Mouse (Mus musculus): ENCODE results near the gene Sdk2. TPM values are rescaled to one million over a fixed set of nuclear protein-coding genes. Genes with fewer than 3 reads are reported as not detected.
A peak's percentile ranks its signal among the peaks of the same experiment; 100 is the strongest.

The Sdk2 gene
- polyA plus RNA-seq, 1 experiment from 2014 or later = 1.9 TPM

GRCm38 (mm10) chr11:113778733-113779679 lies 287.8 kb downstream of the Sdk2 start:
- Histone ChIP-seq H3K4me3 (peak overlapping the region; percentile 32), H3K36me3 (replicated peaks) (no peaks in the 10 kb centered on the region), H3K27ac (replicated peaks) (peak overlapping the region; percentile 83), H3K9me3 (no peaks in the 10 kb centered on the region), H3K4me1 (peaks cover 64% of the 10 kb centered on the region), H3K27me3 (replicated peaks; ENCODE audit: low read depth, poor library complexity, severe bottlenecking) (0 out of 2 replicates have a peak, but pooled peaks cover 3% of the 10 kb centered on the region)
- WGBS = 20% methylated on average over 20 of the region's 20 CpGs
- no peak for DNase-seq (ENCODE audit: low spot score)

- Histone ChIP-seq H3K27ac (replicated peaks) (peak overlapping the region; percentile 71), H3K4me1 (peaks cover 67% of the 10 kb centered on the region), H3K36me3 (replicated peaks) (no peaks in the 10 kb centered on the region), H3K27me3 (replicated peaks; ENCODE audit: low read depth, poor library complexity, severe bottlenecking) (0 out of 2 replicates have a peak, but pooled peaks cover 3% of the 10 kb centered on the region), H3K9me3 (no peaks in the 10 kb centered on the region), H3K4me3 (no peak overlapping the region)
- WGBS = 51% methylated on average over 8 of the region's 8 CpGs
- no peak for DNase-seq (ENCODE audit: low spot score)
These were observed 288.9 kb downstream of the Sdk2 start for GRCm38 (mm10) chr11:113777878-113778464.

- peaks cover 61% of the 10 kb centered on the region for H3K4me1 ChIP-seq
- 69% methylated on average over 14 of the region's 14 CpGs for WGBS
- H3K27ac ChIP-seq (replicated peaks) = peak overlapping the region; percentile 71
- 0 out of 2 replicates have a peak, but pooled peaks cover 3% of the 10 kb centered on the region for H3K27me3 ChIP-seq (replicated peaks; ENCODE audit: low read depth, poor library complexity, severe bottlenecking)
- no peak for DNase-seq (ENCODE audit: low spot score)
- no peaks in the 10 kb centered on the region for H3K36me3 ChIP-seq (replicated peaks)
- no peaks in the 10 kb centered on the region for H3K9me3 ChIP-seq
- no peak overlapping the region for H3K4me3 ChIP-seq
These were observed 289.9 kb downstream of the Sdk2 start for GRCm38 (mm10) chr11:113776851-113777511.

GRCm38 (mm10) chr11:113774773-113775172 lies 292.1 kb downstream of the Sdk2 start:
- Histone ChIP-seq H3K9me3 (no peaks in the 10 kb centered on the region), H3K27me3 (replicated peaks; ENCODE audit: low read depth, poor library complexity, severe bottlenecking) (no peaks in the 10 kb centered on the region), H3K4me3 (no peak overlapping the region), H3K27ac (replicated peaks) (no peak overlapping the region), H3K4me1 (peaks cover 38% of the 10 kb centered on the region), H3K36me3 (replicated peaks) (no peaks in the 10 kb centered on the region)
- 92% methylated on average over 3 of the region's 3 CpGs for WGBS
- no peak for DNase-seq (ENCODE audit: low spot score)

GRCm38 (mm10) chr11:113773191-113773590 lies 293.7 kb downstream of the Sdk2 start:
- no peak for DNase-seq (ENCODE audit: low spot score)
- peaks cover 24% of the 10 kb centered on the region for H3K4me1 ChIP-seq
- no peak overlapping the region for H3K4me3 ChIP-seq
- no peaks in the 10 kb centered on the region for H3K9me3 ChIP-seq
- WGBS = 86% methylated on average over 5 of the region's 5 CpGs
- H3K36me3 ChIP-seq (replicated peaks) = no peaks in the 10 kb centered on the region
- H3K27me3 ChIP-seq (replicated peaks; ENCODE audit: low read depth, poor library complexity, severe bottlenecking) = peaks cover 4% of the 10 kb centered on the region; the same call in 1 of the 2 replicates
- no peak overlapping the region; the same call in 1 of the 2 replicates for H3K27ac ChIP-seq (replicated peaks)

- Histone ChIP-seq H3K36me3 (replicated peaks) (no peaks in the 10 kb centered on the region), H3K4me1 (peaks cover 27% of the 10 kb centered on the region), H3K27ac (replicated peaks) (no peak overlapping the region), H3K4me3 (no peak overlapping the region), H3K9me3 (no peaks in the 10 kb centered on the region), H3K27me3 (replicated peaks; ENCODE audit: low read depth, poor library complexity, severe bottlenecking) (peaks cover 4% of the 10 kb centered on the region; the same call in 1 of the 2 replicates)
- WGBS = 91% methylated on average over 13 of the region's 13 CpGs
- no peak for DNase-seq (ENCODE audit: low spot score)
These were observed 295.7 kb downstream of the Sdk2 start for GRCm38 (mm10) chr11:113771187-113771586.

- Histone ChIP-seq H3K36me3 (replicated peaks) (no peaks in the 10 kb centered on the region), H3K27ac (replicated peaks) (0 out of 2 replicates have a peak overlapping the region, but pooled peaks have one; percentile 36), H3K4me3 (no peak overlapping the region), H3K4me1 (peaks cover 40% of the 10 kb centered on the region), H3K27me3 (replicated peaks; ENCODE audit: low read depth, poor library complexity, severe bottlenecking) (peaks cover 4% of the 10 kb centered on the region; the same call in 1 of the 2 replicates), H3K9me3 (no peaks in the 10 kb centered on the region)
- 80% methylated on average over 3 of the region's 3 CpGs for WGBS
- DNase-seq (ENCODE audit: low spot score) = no peak
These were observed 298.5 kb downstream of the Sdk2 start for GRCm38 (mm10) chr11:113768356-113768755.

- Histone ChIP-seq H3K4me1 (peaks cover 44% of the 10 kb centered on the region), H3K36me3 (replicated peaks) (no peaks in the 10 kb centered on the region), H3K9me3 (no peaks in the 10 kb centered on the region), H3K4me3 (no peak overlapping the region), H3K27me3 (replicated peaks; ENCODE audit: low read depth, poor library complexity, severe bottlenecking) (peaks cover 4% of the 10 kb centered on the region; the same call in 1 of the 2 replicates), H3K27ac (replicated peaks) (peak overlapping the region; percentile 75)
- DNase-seq (ENCODE audit: low spot score) = no peak
- WGBS = 69% methylated on average over 8 of the region's 8 CpGs
These were observed 299.6 kb downstream of the Sdk2 start for GRCm38 (mm10) chr11:113767285-113767684.

GRCm38 (mm10) chr11:113766284-113766985 lies 300.4 kb downstream of the Sdk2 start:
- peak overlapping the region; percentile 75 for H3K27ac ChIP-seq (replicated peaks)
- 45% methylated on average over 10 of the region's 10 CpGs for WGBS

GRCm38 (mm10) chr11:113764132-113764849 lies 302.6 kb downstream of the Sdk2 start:
- Histone ChIP-seq H3K4me1 (peaks cover 48% of the 10 kb centered on the region), H3K36me3 (replicated peaks) (no peaks in the 10 kb centered on the region), H3K4me3 (no peak overlapping the region), H3K27me3 (replicated peaks; ENCODE audit: low read depth, poor library complexity, severe bottlenecking) (peaks cover 4% of the 10 kb centered on the region; the same call in 1 of the 2 replicates), H3K9me3 (no peaks in the 10 kb centered on the region), H3K27ac (replicated peaks) (peak overlapping the region; percentile 72)
- 88% methylated on average over 6 of the region's 6 CpGs for WGBS
- no peak for DNase-seq (ENCODE audit: low spot score)

More at GRCm38 (mm10) chr11:113766284-113766985, 300.4 kb downstream of the Sdk2 start:
- Histone ChIP-seq H3K4me1 (peaks cover 48% of the 10 kb centered on the region), H3K4me3 (no peak overlapping the region), H3K9me3 (no peaks in the 10 kb centered on the region), H3K27me3 (replicated peaks; ENCODE audit: low read depth, poor library complexity, severe bottlenecking) (peaks cover 4% of the 10 kb centered on the region; the same call in 1 of the 2 replicates), H3K36me3 (replicated peaks) (no peaks in the 10 kb centered on the region)
- peak; percentile 40 for DNase-seq (ENCODE audit: low spot score)

- H3K4me1 ChIP-seq = peaks cover 48% of the 10 kb centered on the region
- H3K36me3 ChIP-seq (replicated peaks) = no peaks in the 10 kb centered on the region
- peak overlapping the region; percentile 72 for H3K27ac ChIP-seq (replicated peaks)
- DNase-seq (ENCODE audit: low spot score) = peak; percentile 57
- 11% methylated on average over 5 of the region's 5 CpGs for WGBS
- no peaks in the 10 kb centered on the region for H3K27me3 ChIP-seq (replicated peaks; ENCODE audit: low read depth, poor library complexity, severe bottlenecking)
- H3K9me3 ChIP-seq = no peaks in the 10 kb centered on the region
- no peak overlapping the region for H3K4me3 ChIP-seq
These were observed 303.4 kb downstream of the Sdk2 start for GRCm38 (mm10) chr11:113763449-113763848.
